Mouse (Mus musculus) embryo, embryonic 9.5 days (tissue): ENCODE results near the gene Dazap1.
"Not testable (repeated sequence)": the region's sequence is repeated elsewhere in the genome, so short reads cannot be mapped to it uniquely, and the experiment has no call there.

ENCODE experiments used
- DNase-seq: peaks from one replicate; pipeline ENCODE4 v3.0.0-alpha.2; 2017; ENCODE audit errors: extremely low spot score

Dazap1 gene

GRCm38 (mm10) chr10:80260642-80261584 is at the start of gene Dazap1, which contains the start of gene Gamt:
TSS of gene Dazap1 (plus strand) at chr10:80261486.
TSS of gene Gamt (minus strand) at chr10:80261012.
- peak; percentile 99 for DNase-seq

GRCm38 (mm10) chr10:80211547-80212103 is 49.7 kb upstream of the Dazap1 start:
- not testable (repeated sequence) for DNase-seq

GRCm38 (mm10) chr10:80215048-80215772 is 46.1 kb upstream of the Dazap1 start:
- DNase-seq, result no peak

GRCm38 (mm10) chr10:80220676-80221075 is 40.6 kb upstream of the Dazap1 start:
- no peak for DNase-seq

GRCm38 (mm10) chr10:80223137-80223536 is 38.1 kb upstream of the Dazap1 start:
- DNase-seq, result not testable (repeated sequence)

GRCm38 (mm10) chr10:80226071-80226415 is 35.2 kb upstream of the Dazap1 start:
- no peak for DNase-seq

GRCm38 (mm10) chr10:80226416-80227165 is 34.7 kb upstream of the Dazap1 start, which contains the start of gene Mum1:
TSS of gene Mum1 (plus strand) at chr10:80226434.
- peak; percentile 99 for DNase-seq

GRCm38 (mm10) chr10:80227166-80227539 is 34.1 kb upstream of the Dazap1 start:
- DNase-seq, result peak; percentile 38

GRCm38 (mm10) chr10:80227877-80228775 is 33.2 kb upstream of the Dazap1 start:
- DNase-seq, result no peak

GRCm38 (mm10) chr10:80236145-80236825 is 25.0 kb upstream of the Dazap1 start:
- no peak for DNase-seq

GRCm38 (mm10) chr10:80237020-80237419 is 24.3 kb upstream of the Dazap1 start:
- no peak for DNase-seq

- no peak for DNase-seq
These were observed 23.0 kb upstream of the Dazap1 start for GRCm38 (mm10) chr10:80238306-80238705.

- no peak for DNase-seq
These were observed 21.5 kb upstream of the Dazap1 start for GRCm38 (mm10) chr10:80239791-80240190.

- no peak for DNase-seq
These were observed 19.2 kb upstream of the Dazap1 start for GRCm38 (mm10) chr10:80242088-80242487.

GRCm38 (mm10) chr10:80242607-80243006 is 18.7 kb upstream of the Dazap1 start:
- no peak for DNase-seq

GRCm38 (mm10) chr10:80244791-80245399 is 16.4 kb upstream of the Dazap1 start:
- DNase-seq, result peak; percentile 40

GRCm38 (mm10) chr10:80245600-80245999 is 15.7 kb upstream of the Dazap1 start:
- peak; percentile 87 for DNase-seq

GRCm38 (mm10) chr10:80247849-80248248 is 13.4 kb upstream of the Dazap1 start:
- peak; percentile 35 for DNase-seq

GRCm38 (mm10) chr10:80248437-80248836 is 12.8 kb upstream of the Dazap1 start:
- not testable (repeated sequence) for DNase-seq
